Mouse (Mus musculus) cortical plate, adult 2 months (tissue): ENCODE data around the gene Trim38.

Source experiments
- CTCF ChIP-seq: fragments of 200-500 bp; IDR thresholded peaks from 2 replicates; pipeline ENCODE4 v1.5.1; 2011; ENCODE audit warnings: mild to moderate bottlenecking, control low read depth, low read length; ENCODE audit not compliant: insufficient read depth; ENCODE audit errors: extremely low read depth
- POLR2A ChIP-seq: fragments of 200-500 bp; IDR thresholded peaks from 2 replicates; pipeline ENCODE4 v1.6.1; 2011; ENCODE audit warnings: mild to moderate bottlenecking, low read length, control low read depth; ENCODE audit not compliant: insufficient read depth; ENCODE audit errors: extremely low read depth

- no peak for TF ChIP-seq CTCF
- TF ChIP-seq POLR2A: no peak
These were observed 9.3 kb upstream of the Trim38 start for GRCm38 (mm10) chr13:23760240-23760971.
